Mouse (Mus musculus) heart, postnatal 14 days (tissue): Measurements from ENCODE around the gene Pi4ka. TPM values are rescaled to one million over a fixed set of nuclear protein-coding genes. Genes with fewer than 3 reads are reported as not detected.
A peak's percentile ranks its signal among the peaks of the same experiment; 100 is the strongest.

Experiments used
- DNase-seq, 2 experiments: peaks; one replicate each; pipeline ENCODE4 v3.0.0; 2021 to 2022
- intact Hi-C: fragments of 180-260 bp; cut with DNase I; formaldehyde crosslinking; loops from one replicate; pipeline ENCODE4 v1.15.1; 2025
- long read RNA-seq, 2 experiments: library from polyadenylated mRNA; stranded (forward); transcript quantifications; one replicate each; pipeline ENCODE4 v2.0.0; 2021
- total RNA-seq, 2 experiments: library from RNA; stranded (reverse); gene quantifications; 2 replicates each; pipeline ENCODE4 v1.2.3; 2021

The Pi4ka gene
- total RNA-seq, result 10 to 100 TPM; 52.7 to 54.3 TPM
- long read RNA-seq, experiment 1, full-length matches to known transcripts, result 3 of 17 reads
- long read RNA-seq, experiment 1, partial matches to known transcripts, result 13 of 17 reads
- long read RNA-seq, experiment 1, other reads (novel, unspliced or antisense), result 1 of 17 reads
- long read RNA-seq, experiment 2, full-length matches to known transcripts, result 4 of 21 reads
- long read RNA-seq, experiment 2, partial matches to known transcripts, result 11 of 21 reads
- long read RNA-seq, experiment 2, other reads (novel, unspliced or antisense), result 6 of 21 reads

GRCm38 (mm10) chr16:17405736-17406443, at the start of gene Pi4ka, which contains the start of gene Snap29:
Gene Pi4ka (minus strand): TSS chr16:17406314.
Gene Snap29 (plus strand): TSS chr16:17405986.
- intact Hi-C loops, result loop anchor here (5.0 kb wide), 3 partner anchors 46 to 126 kb away; partner anchors contain the start of genes Crkl, Lztr1 and Thap7
- peak; percentile 100 for DNase-seq

GRCm38 (mm10) chr16:17452373-17452715, 46.2 kb upstream of the Pi4ka start:
- DNase-seq, result no peak
- intact Hi-C loops, result loop anchor here (2.0 to 5.0 kb wide), 2 partner anchors 45 to 56 kb away; partner anchors contain the start of genes Lztr1, Pi4ka and Snap29

GRCm38 (mm10) chr16:17451541-17452372, 45.6 kb upstream of the Pi4ka start, which contains the start of gene Crkl:
Gene Crkl (plus strand): TSS chr16:17451987.
- peak; percentile 98 to 99 for DNase-seq
- intact Hi-C loops, result loop anchor here (2.0 to 5.0 kb wide), 2 partner anchors 44 to 57 kb away; partner anchors contain the start of genes Lztr1, Pi4ka and Snap29

- intact Hi-C loops, result no loop called here
- peak in 1 of 2 experiments; percentile 16 for DNase-seq
Observed at GRCm38 (mm10) chr16:17432576-17432975, 26.5 kb upstream of the Pi4ka start.

GRCm38 (mm10) chr16:17423021-17423420, 16.9 kb upstream of the Pi4ka start:
- intact Hi-C loops, result no loop called here

GRCm38 (mm10) chr16:17410209-17410608, 4.1 kb upstream of the Pi4ka start:
- intact Hi-C loops, result no loop called here
- peak; percentile 8 to 21 for DNase-seq

More at GRCm38 (mm10) chr16:17423021-17423420, 16.9 kb upstream of the Pi4ka start:
- no peak for DNase-seq

GRCm38 (mm10) chr16:17409046-17409445, 2.9 kb upstream of the Pi4ka start:
- no peak for DNase-seq

GRCm38 (mm10) chr16:17406512-17407231, 558 bp upstream of the Pi4ka start:
- intact Hi-C loops, result loop anchor here (5.0 kb wide), 3 partner anchors 46 to 126 kb away; partner anchors contain the start of genes Crkl, Lztr1 and Thap7
- DNase-seq, result no peak

More at GRCm38 (mm10) chr16:17409046-17409445, 2.9 kb upstream of the Pi4ka start:
- intact Hi-C loops, result loop anchor here (5.0 kb wide), 3 partner anchors 43 to 123 kb away; partner anchors contain the start of genes Crkl, Lztr1 and Thap7

GRCm38 (mm10) chr16:17405271-17405696, 830 bp downstream of the Pi4ka start:
- intact Hi-C loops, result loop anchor here (5.0 kb wide), 3 partner anchors 47 to 127 kb away; partner anchors contain the start of genes Crkl, Lztr1 and Thap7
- DNase-seq, result peak; percentile 65 to 70

GRCm38 (mm10) chr16:17402855-17403254, 3.3 kb downstream of the Pi4ka start:
- intact Hi-C loops, result loop anchor here (5.0 kb wide), 1 partner anchor 214 kb away; the partner anchor contains the start of gene Smpd4
- DNase-seq, result peak; percentile 11 to 53

- intact Hi-C loops, result no loop called here
Observed at GRCm38 (mm10) chr16:17392784-17393183, 13.3 kb downstream of the Pi4ka start.

GRCm38 (mm10) chr16:17383594-17384326, 22.4 kb downstream of the Pi4ka start:
- intact Hi-C loops, result no loop called here
- DNase-seq, result no peak

More at GRCm38 (mm10) chr16:17392784-17393183, 13.3 kb downstream of the Pi4ka start:
- no peak for DNase-seq

- DNase-seq, result no peak
- intact Hi-C loops, result no loop called here
Observed at GRCm38 (mm10) chr16:17382306-17382705, 23.8 kb downstream of the Pi4ka start.

- DNase-seq, result no peak
Observed at GRCm38 (mm10) chr16:17358787-17359186, 47.3 kb downstream of the Pi4ka start.

GRCm38 (mm10) chr16:17356031-17356430, 50.1 kb downstream of the Pi4ka start:
- no peak for DNase-seq
- intact Hi-C loops, result no loop called here

More at GRCm38 (mm10) chr16:17358787-17359186, 47.3 kb downstream of the Pi4ka start:
- intact Hi-C loops, result no loop called here

GRCm38 (mm10) chr16:17346766-17347165, 59.3 kb downstream of the Pi4ka start:
- DNase-seq, result no peak
- intact Hi-C loops, result no loop called here

GRCm38 (mm10) chr16:17345813-17346155, 60.3 kb downstream of the Pi4ka start:
- no peak for DNase-seq
- intact Hi-C loops, result no loop called here

GRCm38 (mm10) chr16:17345141-17345812, 60.8 kb downstream of the Pi4ka start:
- intact Hi-C loops, result no loop called here
- no peak for DNase-seq
